Mouse (Mus musculus) testis, adult 2 months (tissue): ENCODE measurements at regions not wholly inside any gene's neighbourhood (a gene's known extent, or its start where the extent isn't known, plus 50 kb on each side); places are given as distances from the start of the nearest gene placed in this dataset.

Source experiments
- CTCF ChIP-seq: fragments of 200-500 bp; IDR thresholded peaks from 2 replicates; pipeline ENCODE4 v1.5.1; 2012; ENCODE audit warnings: low read depth, mild to moderate bottlenecking, inconsistent platforms, low read length, moderate library complexity; ENCODE audit not compliant: control insufficient read depth, insufficient read depth, insufficient replicate concordance
- POLR2A ChIP-seq: fragments of 200-500 bp; IDR thresholded peaks from 2 replicates; pipeline ENCODE4 v1.6.1; 2012; ENCODE audit warnings: low read depth, mild to moderate bottlenecking, inconsistent platforms, low read length, moderate library complexity; ENCODE audit not compliant: control insufficient read depth

- TF ChIP-seq CTCF (no peak), POLR2A (no peak)
Observed at GRCm38 (mm10) chr3:103472598-103472997, 102.4 kb upstream of the Syt6 start.
